Mouse (Mus musculus): ENCODE results near the gene Pih1d2.
"Not testable (repeated sequence)": the region's sequence is repeated elsewhere in the genome, so short reads cannot be mapped to it uniquely, and the experiment has no call there.

Pih1d2 gene

DNA sequence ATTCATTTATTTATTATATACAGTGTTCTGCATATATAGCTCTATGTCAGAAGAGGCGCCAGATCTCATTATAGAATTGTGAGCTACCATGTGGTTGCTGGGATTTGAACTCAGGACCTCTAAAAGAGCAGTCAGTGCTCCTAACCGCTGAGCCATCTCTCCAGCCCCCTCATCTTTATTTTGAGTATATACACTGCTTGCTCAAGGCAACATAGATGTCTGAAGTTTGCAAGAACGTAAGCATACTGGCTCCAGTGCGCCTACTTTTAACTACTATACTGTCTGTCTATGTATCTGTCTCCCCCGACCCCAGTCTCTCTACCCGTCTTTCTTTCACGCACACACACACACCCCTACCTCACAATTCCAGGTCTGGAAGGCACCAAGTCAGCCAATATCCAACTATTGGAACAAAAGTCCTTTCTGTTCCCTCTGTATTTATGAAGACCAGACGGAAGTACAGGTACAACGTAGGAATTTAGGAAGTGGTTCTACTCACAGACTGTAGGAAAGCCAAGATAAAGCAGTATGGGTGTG is 741 bp downstream of the Pih1d2 start:
- no peak for DNase-seq (ENCODE audit: low read depth, low spot score)

DNA sequence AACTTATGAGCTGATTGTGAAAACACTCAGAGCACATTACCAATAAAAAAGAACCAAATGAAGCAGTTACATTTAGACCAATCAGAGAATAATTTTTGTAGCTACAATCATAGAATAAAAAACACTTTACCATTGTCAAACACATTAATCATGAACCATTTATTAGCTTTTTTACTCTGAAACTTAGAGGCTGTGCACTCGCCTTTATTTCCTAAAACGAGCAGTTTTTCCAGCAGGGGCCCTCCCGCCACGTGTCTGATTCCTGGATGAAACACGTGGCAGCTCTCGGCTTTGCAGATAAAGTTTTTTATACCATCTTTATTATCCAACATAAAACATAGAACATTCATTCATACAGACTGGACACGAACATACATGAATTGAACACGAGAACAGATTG is 13.8 kb downstream of the Pih1d2 start:
- not testable (repeated sequence) for DNase-seq (ENCODE audit: low read depth, low spot score)

DNA sequence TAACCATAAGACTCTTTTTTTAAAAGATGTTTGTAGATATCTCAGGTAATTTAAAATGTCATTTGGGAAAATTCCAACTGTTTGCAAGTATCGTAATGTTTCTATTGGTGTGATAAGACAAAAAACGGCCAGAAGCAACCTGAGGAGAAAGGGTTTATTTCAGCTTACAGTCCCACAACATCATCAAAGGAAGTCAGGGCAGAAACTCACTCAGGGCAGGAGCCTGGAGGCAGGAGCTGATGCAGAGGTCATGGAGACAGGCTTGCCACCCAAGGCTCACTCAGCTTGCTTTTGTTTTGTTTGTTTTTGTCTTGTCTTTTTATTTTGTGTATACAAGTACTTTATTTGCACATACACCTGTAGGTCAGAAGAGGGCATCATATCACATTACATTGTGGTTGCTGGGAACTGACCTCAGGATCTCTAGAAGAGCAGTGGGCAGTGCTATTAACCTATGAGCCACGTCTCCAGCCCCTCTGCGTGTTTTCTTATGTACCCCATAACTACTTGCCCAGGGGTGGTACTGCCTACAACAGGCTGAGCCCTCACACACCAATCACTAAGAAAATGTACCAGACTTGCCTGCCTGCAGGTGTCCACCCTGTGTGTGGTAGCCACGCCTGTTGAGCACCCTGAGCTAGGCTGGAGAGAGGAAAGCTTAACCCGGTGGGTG is 15.0 kb downstream of the Pih1d2 start:
- DNase-seq (ENCODE audit: low read depth, low spot score): no peak

DNA sequence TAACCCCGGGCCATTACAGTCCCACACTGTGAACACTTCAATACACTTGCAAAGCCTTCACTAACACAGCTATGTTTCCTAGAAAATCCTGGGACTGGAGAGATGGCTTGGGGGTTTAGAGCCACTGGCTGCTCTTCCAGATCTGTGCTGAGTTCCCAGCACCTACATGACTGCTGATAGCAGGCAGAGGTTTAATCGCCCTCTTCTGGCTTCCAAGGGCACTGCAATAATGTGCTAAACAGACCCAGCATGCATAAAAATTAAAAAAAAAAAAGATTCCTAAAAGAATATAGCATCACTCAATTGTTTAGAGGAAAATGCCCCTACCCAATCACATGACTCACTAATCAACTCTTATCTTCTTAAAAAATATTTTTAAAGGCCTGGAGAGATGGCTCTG is 15.9 kb downstream of the Pih1d2 start:
- no peak for DNase-seq (ENCODE audit: low read depth, low spot score)

DNA sequence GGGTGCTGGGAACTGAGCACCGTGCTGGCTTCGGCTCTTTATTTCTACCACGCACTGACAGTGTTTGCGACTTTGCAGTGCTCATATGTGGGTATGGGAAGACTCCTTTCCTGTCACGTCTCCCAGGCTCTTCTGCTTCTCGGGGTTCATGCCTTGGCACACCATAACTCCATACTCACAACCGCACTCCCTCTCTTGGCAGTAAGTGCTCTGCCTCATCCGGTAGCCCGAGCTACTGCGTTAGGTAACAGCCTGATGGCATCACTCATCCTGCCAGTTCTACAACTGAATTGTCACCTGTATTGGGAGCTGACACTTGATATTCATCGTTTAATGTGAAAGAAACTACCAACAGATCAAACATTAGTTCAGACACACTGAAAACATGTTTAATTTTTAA is 17.1 kb downstream of the Pih1d2 start:
- DNase-seq (ENCODE audit: low read depth, low spot score): no peak

DNA sequence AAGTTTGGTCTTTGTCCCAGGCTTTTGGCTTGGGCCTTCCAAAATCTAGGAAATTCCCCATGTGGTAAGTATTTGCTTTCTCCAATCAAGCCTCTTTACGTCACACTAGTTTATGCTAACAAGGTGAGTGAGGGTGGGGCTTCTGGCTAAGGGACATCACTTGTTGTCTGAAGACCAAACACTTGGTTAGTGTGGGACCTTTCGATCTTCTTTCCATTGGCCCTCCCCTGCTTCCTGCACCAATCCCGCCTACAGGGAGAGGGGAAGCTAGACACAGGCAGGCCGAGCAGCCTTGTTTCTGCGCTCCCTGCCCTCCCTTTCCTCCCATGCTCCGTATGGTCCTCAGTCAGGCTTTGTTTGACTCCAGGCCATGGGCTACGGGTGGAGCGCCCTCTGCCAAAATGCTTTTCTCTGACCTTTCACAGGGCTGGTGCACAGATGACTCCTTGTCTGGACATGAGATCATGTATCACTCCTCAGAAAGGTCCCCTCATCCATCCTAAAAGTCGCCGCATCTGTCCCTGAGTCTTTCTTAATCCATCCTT is 29.8 kb downstream of the Pih1d2 start:
- DNase-seq (ENCODE audit: low read depth, low spot score): no peak

DNA sequence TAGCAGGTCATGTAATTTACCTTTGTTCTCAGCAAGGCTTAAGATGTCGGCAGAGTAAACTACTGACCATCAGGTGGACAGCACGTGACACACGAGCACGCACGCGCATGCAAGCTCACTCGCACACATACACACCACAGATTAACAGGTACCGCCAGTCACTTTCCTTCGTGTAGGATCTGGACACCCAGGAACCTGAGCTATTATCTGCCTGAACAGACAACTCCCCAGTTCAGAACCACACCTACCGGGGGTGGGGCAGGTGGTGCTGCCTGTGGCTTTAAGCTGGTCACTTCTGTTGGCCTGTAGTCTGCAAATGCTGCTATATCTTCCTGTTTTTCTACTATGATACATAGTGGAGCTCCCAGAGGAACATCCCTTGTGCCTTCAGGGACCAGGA is 33.4 kb downstream of the Pih1d2 start:
- no peak for DNase-seq (ENCODE audit: low read depth, low spot score)

DNA sequence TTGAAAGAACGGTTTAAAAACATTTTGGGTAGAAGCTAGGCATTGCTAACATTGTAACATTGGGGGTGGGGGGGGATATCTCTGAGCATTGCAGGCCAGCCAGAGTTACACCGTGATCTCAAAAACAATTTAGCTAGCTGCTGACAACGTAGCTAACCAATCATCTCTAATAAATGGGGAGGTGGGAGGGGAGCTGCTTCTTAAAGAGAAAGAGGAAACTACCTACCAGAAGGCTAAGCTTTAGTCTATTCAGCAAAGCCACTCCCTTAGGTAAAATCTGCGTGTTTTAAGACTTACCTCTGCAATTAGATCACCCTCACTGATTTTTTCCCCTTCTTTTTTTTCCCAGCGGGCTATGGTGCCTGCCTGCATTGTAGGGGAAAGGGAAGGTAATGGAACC is 41.3 kb downstream of the Pih1d2 start:
- DNase-seq (ENCODE audit: low read depth, low spot score): no peak

DNA sequence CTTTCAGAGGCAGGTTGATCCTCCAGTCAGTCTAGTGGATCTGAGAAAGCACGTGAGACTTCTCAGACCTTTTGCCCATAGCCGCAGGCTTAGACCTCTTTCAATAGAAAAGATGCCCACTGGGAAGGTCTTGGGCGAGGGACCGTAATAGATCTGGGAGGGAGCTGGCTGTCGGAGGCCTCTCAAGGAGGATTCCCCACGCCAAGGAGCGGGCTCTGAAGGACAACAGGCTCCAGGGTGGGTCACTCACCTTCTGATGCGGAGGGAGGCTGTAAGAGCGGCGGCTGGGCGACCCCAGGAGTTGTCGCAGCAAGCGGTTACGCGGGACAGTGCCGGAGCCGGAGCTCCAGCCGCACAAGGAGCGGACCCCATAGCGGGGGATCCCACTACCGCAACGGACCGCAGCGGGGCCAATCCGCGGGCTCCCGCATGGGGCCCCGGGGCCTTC is 41.8 kb downstream of the Pih1d2 start:
- no peak for DNase-seq (ENCODE audit: low read depth, low spot score)

DNA sequence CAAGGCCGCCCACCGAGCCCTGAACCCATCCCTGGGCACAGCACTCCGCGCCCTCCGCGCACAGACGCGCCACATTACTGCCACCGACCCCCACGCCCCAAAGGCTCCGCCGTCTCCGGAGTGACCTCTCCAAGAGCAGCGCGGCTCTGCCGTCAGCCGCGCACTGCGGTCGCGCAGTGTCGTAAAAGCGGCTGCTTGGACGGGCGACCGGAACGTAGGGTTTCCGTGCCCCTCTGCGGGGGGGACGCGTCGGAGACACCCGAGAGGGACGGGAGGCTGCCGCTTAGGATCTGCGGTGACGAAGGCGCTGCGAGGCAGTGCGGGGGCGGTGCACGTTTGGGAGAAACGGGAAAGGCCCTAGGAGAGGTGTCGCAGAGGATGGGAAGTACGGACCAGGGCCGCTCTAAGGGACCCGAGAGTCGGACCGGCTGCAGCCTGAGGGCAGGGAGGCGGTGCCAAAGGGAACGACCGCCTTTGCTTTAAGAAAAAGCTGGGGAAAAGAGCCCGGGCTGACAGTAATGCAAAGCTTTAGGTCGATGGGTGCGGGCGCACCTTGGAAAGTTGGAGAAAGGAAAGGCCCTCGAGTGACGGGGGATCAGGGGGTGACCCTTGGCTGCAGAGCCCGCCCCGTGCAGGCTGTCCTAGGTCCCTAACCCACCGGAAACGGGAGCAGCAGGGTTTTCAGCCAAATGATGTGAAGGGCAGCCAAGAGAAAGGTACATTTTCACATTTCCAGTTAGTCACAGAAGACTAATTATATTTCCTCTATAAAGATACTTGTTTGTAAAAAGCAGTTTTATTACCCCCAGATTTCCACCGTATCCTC is 42.5 kb downstream of the Pih1d2 start, which contains the start of gene Dlat:
Dlat (minus strand) TSS at position 389 of the 826 bp plus-strand sequence.
- DNase-seq (ENCODE audit: low read depth, low spot score): peak; percentile 83

DNA sequence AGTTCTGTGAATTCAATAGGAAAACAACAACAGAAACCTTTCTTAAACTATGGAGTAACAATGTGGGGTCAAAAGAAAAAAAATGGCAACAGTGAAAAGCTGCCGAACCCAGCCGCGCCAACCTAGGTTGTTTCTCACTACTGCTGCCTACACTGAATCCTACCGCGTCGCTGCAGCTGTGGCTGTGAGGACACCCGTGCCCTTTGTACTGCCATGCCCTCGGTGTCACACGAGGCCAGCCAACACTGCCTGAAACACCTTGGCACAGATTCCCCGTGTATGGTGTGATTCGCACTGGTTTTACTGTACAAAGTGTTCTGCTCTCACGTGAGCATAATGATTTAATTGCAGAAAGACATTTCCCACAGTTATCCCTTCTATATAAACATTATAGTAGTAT is 43.3 kb downstream of the Pih1d2 start:
- DNase-seq (ENCODE audit: low read depth, low spot score): peak; percentile 7

DNA sequence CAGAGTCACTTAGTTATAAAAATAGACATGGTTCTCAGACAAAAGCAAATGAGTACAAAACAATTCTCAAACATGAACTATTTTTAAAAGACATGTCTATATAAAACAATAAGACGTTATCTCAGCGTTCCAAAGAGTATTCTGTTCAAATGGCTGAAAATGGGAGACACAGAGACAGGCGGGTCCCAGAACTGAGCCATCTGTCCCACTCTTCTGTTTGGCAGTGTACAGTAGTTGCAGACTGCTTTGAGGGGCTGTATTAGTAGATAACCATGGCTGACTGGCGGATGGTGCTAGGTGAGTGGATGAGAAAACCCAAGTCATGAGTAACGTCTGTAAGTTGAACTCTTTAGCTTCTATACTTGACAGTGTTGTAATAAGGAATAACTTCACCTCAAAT is 47.7 kb downstream of the Pih1d2 start:
- no peak for DNase-seq (ENCODE audit: low read depth, low spot score)

DNA sequence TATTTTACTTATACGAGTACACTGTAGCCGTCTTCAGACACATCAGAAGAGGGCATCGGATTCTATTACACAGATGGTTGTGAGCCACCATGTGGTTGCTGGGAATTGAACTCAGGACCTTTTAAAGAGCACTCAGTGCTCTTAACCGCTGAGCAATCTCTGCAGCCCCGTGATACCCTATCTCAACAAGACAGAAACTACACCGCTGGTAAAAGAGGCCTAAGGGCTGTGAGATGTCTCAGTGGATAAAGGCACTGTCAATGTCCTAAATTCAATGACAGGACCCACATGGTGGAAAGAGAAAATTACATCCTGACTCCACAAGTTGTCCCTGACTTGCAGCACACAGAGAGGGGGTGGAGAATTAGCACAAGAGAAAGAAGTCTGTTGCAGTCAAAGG is 49.3 kb downstream of the Pih1d2 start:
- DNase-seq (ENCODE audit: low read depth, low spot score): no peak

DNA sequence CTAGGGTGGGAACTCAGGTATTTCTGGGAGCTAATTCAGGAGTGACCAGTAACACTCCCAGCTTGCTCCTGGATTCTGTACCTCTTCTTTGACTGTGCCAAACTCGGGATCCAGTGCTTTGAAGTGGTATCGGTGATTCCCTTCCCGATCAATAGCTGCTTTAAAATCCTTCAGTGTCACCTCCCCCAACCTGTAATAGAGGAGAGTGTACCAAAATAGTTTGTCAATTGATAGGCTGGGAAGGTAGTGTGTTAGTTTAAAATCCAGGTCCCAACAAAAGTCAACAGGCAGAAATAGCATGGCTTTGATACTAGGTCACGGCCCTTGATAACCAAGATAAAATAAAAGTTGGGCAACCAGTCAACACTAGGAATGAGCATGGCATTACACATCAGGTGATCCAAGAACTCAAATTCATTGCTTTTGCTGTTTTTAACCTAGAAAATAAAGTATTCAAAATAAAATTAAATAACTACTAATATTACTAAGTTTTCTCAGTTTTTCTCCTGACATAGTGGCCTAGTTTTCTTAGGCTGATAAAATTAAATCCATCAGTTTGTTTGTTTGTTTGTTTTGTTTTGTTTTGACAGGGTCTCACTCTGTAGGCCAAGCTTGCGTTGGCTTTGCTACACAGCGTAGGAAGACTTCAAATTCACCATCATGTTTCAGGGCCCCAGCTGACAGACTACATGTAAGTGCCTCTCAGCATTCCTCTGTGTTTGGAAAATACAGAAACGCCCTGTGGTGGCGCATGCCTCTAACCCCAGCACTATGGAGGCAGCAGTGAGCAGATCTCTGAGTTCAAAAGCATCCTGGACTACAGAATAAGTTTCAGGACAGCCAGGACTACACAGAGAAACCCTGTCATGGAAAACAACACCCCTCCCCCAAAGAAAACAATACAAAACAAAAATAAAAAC is 50.7 kb downstream of the Pih1d2 start:
- DNase-seq (ENCODE audit: low read depth, low spot score): no peak

DNA sequence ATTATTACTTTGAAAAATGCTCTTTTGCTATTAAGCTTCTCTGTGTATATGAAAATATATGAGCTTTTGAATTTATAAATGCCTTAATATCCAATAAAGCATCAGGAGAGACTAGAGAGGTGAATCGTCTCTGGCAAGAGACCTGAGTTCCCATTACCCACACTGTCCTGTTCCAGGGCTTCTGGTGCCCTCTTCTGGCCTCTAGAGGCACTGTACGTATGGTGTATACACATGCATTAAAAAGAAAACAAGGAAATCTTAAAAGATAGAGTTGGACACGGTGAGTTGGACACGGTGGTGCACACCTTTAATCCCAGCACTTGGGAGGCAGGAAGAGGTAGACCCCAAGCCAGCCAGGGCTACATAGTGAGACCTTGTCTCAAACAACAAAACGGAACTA is 53.6 kb downstream of the Pih1d2 start:
- no peak for DNase-seq (ENCODE audit: low read depth, low spot score)

Measured in embryo, embryonic 11.5 days (tissue).